Mouse (Mus musculus) forelimb bud, embryonic 11.5 days (tissue): Measurements from ENCODE around the gene Gm28635.

ENCODE experiments used
- DNase-seq: peaks from one replicate; pipeline ENCODE4 v3.0.0-alpha.2; 2012; ENCODE audit warnings: low read depth, low spot score

Gene Gm28635

GRCm38 (mm10) chr2:84677968-84678880 lies at the start of gene Gm28635, which contains the start of gene Med19:
Gene Gm28635 (minus strand): TSS chr2:84678041.
Gene Med19 (plus strand): TSS chr2:84678402.
- DNase-seq, result peak; percentile 99

DNA sequence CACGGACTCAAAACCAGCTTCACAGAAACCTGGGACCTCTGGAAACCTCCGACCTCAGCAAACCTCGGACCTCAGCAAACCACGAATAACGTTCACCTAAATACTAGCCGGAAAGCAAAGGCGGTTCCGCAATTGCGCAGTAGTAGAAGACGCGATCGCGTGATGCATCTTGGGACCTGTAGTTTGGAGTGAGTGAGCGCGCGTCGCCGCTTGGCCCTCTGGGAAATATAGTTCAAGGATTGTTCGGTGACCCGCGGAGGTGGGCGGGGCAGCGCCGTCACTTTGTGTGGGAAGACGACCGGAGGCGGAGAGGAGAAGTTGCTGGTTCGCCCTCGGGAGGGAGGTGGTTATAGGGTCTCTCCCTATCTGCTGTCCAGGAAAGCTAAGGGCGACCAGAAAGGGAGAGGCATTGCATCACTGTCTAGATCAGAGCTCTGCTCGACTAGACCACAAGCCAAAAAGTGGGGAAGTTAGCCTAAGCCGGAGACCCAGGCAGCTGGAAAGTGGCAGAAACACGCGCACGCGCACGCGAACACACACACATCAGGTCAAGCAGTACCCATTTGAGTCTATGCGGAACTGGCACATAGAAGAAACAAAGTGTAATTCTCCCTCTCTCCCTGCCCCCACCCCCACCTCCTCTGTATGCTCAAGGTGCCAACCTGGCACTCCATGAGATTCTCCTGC lies 49.5 kb upstream of the Gm28635 start, which contains the start of gene Clp1:
TSS of gene Clp1 (minus strand) at position 179 of the 687 bp plus-strand sequence.
- DNase-seq, result peak; percentile 98

GRCm38 (mm10) chr2:84726716-84727115 lies 48.9 kb upstream of the Gm28635 start:
- DNase-seq, result no peak

GRCm38 (mm10) chr2:84725770-84726169 lies 47.9 kb upstream of the Gm28635 start:
- DNase-seq, result no peak

- DNase-seq, result no peak
Measured at GRCm38 (mm10) chr2:84723856-84724255, 46.0 kb upstream of the Gm28635 start.

- DNase-seq, result no peak
Measured at GRCm38 (mm10) chr2:84721182-84721581, 43.3 kb upstream of the Gm28635 start.

- DNase-seq, result no peak
Measured at GRCm38 (mm10) chr2:84720718-84721117, 42.9 kb upstream of the Gm28635 start.

GRCm38 (mm10) chr2:84717357-84717756 lies 39.5 kb upstream of the Gm28635 start:
- DNase-seq, result no peak

GRCm38 (mm10) chr2:84716423-84717355 lies 38.8 kb upstream of the Gm28635 start:
- no peak for DNase-seq

DNA sequence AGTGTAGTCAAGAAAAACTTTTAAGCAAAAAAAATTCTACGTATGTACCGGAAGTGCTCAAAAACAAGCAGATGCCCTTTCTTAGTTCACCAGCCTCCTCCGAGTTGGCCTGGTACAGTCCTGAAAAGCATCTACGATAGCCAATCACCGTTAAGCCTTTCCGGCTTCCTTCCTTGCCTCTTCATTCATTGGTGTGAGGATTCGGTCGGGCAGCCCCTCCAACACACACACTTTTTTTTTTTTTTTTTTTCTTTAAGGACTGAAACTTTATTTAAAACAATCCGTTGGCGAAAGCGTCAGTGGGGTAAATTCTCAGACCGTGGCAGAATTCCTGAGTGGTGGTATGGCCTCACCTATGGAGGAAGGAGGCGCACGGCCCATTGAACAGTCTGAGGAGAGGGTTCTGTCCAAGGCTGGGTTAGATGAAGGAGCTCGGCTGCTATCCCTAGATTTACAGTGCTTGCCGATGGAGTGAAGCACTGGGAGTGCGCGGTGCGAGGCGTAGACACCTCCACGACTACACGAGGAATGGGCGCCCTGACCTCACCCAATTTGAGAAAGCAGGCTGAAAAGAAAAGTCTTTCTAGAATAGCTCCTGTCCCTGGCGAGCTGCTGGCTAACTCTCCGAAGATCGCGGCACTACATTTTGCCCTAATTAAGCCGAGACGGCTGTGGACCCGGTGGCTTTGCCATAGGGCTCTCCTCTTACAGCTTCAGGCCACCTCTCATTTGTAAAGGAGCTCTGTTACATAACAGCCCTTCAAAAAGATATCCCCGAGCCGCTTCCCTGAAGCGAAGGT lies 37.9 kb upstream of the Gm28635 start:
- peak; percentile 97 for DNase-seq

DNA sequence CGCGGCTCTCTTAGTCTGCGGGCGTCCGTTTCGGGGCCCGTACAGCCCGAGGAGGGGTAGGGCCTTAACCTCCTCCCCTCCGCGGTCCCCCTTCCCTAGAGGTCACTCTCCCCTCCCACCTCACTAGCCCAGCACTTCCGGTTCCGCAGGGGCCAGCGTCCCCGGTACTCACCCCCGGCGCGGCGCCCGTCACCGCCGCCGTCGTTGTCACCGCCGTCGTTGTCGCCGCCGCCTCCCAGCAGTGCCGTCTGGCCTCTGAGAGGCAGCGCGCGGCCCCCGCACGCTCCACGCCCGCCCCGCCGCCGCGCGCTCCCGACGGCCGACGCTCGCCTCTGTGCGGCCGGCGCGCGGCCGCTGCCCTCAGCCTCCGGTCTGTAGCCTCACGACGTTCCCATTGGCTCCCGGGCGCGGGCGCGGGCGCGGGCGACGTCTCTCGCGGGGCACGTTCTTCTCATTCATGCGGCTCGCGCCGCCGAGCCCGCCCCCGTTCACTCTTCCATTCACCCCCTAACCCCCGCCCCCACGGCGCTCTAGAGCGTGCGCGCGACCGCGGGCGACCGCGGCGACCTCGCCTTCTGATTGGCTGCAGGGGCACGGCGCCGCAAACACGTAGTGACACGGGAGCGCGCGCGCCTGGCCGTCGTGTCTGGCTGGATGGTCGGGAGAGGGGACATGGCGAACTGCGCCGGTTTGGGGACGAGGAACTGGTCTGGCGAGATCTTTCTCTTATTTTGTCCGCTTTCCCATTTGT lies 37.1 kb upstream of the Gm28635 start, which contains the start of gene Zdhhc5:
TSS of gene Zdhhc5 (minus strand) at position 370 of the 751 bp plus-strand sequence.
- DNase-seq, result peak; percentile 98

DNA sequence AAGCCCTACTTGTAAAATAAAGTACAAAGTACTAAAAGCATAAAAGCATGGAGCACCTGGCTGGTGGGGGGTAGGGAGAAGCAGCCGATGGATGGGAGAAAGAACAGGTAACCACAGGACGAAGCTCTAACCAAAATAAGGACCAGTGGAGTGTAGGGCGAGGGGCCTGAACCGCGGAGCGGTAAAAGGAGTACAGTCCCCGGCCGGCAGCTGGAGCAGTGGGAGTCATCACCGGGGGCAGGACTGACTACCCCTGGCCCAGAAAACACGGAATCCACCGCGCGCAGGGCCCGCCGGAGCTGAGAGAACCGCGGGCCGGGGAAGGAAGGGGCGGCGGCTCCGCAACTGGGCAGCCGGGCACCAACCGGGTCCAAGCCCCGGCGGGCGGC lies 36.6 kb upstream of the Gm28635 start:
- peak; percentile 8 for DNase-seq

DNA sequence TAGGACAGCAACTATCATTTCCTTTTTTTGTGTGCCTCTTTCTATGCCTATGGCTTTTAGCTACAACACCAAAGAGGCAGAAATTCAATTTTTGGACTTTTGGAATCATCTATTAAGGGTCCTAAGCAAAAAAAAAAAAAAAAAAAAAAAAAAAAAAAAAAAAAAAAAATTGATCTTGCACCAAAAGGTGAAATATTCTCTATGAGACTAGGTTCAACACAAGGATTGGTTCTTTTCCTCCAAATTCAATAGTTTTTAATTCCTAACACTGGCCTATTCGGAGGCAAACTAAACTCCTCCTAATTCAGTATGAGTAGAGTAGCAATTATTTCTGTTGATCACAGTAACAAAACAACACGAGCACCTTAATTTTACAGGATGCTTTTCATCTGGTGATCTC lies 34.1 kb upstream of the Gm28635 start:
- DNase-seq, result no peak

DNA sequence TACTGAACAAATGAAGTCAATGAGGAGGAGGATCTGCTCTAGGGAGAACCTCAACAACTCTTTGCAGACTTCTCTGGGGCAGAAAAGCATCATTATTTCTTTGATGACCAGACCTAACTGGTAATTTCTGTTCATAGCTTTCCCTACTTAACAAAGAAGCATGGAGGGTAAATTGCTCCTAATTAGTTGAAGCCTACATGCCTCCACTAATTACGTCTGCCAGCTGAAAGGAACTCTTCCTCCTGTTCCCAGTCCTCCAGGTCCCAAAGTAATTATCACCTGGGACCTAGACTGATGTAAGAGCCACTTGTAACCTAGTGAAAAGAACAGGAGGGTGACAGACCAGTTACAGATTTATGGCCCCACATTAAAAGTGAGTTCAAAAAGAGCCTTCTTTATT lies 29.7 kb upstream of the Gm28635 start:
- DNase-seq, result no peak

- no peak for DNase-seq
Measured at GRCm38 (mm10) chr2:84705295-84705694, 27.5 kb upstream of the Gm28635 start.

- no peak for DNase-seq
Measured at GRCm38 (mm10) chr2:84704329-84704728, 26.5 kb upstream of the Gm28635 start.

GRCm38 (mm10) chr2:84703497-84703896 lies 25.7 kb upstream of the Gm28635 start:
- DNase-seq, result no peak

DNA sequence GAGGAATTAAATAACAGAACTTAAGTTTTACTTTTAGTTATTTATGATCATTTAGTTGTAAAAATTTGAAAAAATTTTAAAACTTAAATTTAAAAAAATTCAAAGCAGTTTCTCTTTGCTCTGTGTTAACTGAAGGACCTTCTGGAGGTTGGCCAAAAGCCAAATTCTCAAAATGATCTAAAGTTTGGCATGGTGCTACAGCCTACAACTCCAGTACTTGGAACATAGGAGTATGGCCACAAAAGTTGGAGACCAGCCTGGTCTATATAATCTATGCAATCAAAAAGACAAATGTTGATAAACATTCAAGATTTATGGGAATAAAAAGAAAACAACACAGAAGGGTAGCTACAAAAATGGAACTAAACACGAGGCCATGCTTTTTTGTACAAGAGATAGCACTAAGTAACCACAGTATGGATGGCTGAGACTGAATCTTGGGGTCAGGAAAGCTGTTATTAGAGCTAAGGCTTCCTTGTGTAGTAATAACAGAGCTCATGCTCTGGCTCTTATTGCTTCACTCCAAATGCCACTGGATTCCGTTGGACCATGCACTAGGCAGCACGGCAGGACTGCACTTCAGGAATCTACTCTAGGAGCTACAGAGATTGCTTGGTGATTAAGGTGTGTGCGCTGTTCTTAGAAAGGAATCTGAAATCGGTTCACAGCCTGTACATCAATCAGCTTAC lies 17.3 kb upstream of the Gm28635 start:
- no peak for DNase-seq

DNA sequence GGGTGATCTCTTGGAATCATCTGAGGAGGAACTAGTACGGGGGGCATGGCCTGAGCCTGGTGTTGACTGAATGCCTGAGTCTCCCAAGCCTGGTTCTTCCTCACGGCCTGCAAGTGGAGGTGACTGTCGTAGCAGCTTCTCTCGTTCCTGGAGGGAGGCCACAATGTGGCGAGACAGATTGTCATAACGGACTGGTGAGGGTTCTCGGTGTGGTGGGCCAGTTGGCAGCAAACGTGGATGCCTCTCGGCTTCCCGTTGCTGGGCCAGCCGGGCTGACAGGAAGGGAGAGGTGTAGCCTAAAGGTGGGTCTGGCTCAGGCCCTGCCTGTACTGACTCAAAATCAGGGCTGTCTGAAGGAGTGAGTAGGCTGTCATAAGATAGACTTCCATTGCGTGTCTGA lies 12.2 kb upstream of the Gm28635 start:
- DNase-seq, result no peak
